Mouse (Mus musculus) bone marrow macrophage, adult 2 months (primary cell): Measurements from ENCODE around the gene Upk1a.

Source experiments
- CTCF ChIP-seq: IDR thresholded peaks from 2 replicates; pipeline ENCODE4 v1.5.1; 2012; ENCODE audit warnings: low read depth, mild to moderate bottlenecking, low read length, moderate library complexity
- POLR2A ChIP-seq: IDR thresholded peaks from 2 replicates; pipeline ENCODE4 v1.6.1; 2012; ENCODE audit warnings: mild to moderate bottlenecking, low read depth, low read length, borderline replicate concordance

GRCm38 (mm10) chr7:30608476-30608875 lies 4.2 kb downstream of the Upk1a start:
- TF ChIP-seq CTCF: no peak
- TF ChIP-seq POLR2A: no peak
